Mouse (Mus musculus) regulatory T cell (primary cell): ENCODE measurements around the gene Idua.

Experiments
- in situ Hi-C: fragments of 300-600 bp; cut with MboI, MseI; formaldehyde crosslinking; loops from one replicate; pipeline ENCODE4 v1.15.1; 2025; ENCODE audit warnings: high pct_unique_total_duplicates

Gene Idua

GRCm38 (mm10) chr5:108654444-108654990, 5.6 kb upstream of the Idua start:
- in situ Hi-C loops, result loop anchor here (10.0 kb wide), 1 partner anchor 220 kb away; the partner anchor contains the start of gene Atp5k

GRCm38 (mm10) chr5:108655381-108655780, 4.8 kb upstream of the Idua start:
- in situ Hi-C loops, result loop anchor here (10.0 kb wide), 1 partner anchor 221 kb away; the partner anchor contains the start of gene Atp5k

GRCm38 (mm10) chr5:108655891-108656650, 4.1 kb upstream of the Idua start:
- in situ Hi-C loops, result loop anchor here (10.0 kb wide), 1 partner anchor 221 kb away; the partner anchor contains the start of gene Atp5k

GRCm38 (mm10) chr5:108657406-108657805, 2.7 kb upstream of the Idua start:
- in situ Hi-C loops, result loop anchor here (10.0 kb wide), 1 partner anchor 223 kb away; the partner anchor contains the start of gene Atp5k

GRCm38 (mm10) chr5:108658611-108659010, 1.5 kb upstream of the Idua start:
- in situ Hi-C loops, result loop anchor here (10.0 kb wide), 1 partner anchor 224 kb away; the partner anchor contains the start of gene Atp5k

GRCm38 (mm10) chr5:108660632-108661268, 619 bp downstream of the Idua start:
- in situ Hi-C loops, result no loop called here

- in situ Hi-C loops, result no loop called here
Measured at GRCm38 (mm10) chr5:108662772-108663171, 2.6 kb downstream of the Idua start.

GRCm38 (mm10) chr5:108665066-108665465, 4.9 kb downstream of the Idua start:
- in situ Hi-C loops, result no loop called here

- in situ Hi-C loops, result no loop called here
Measured at GRCm38 (mm10) chr5:108667370-108667769, 7.2 kb downstream of the Idua start.

GRCm38 (mm10) chr5:108668387-108668932, 8.3 kb downstream of the Idua start:
- in situ Hi-C loops, result no loop called here

- in situ Hi-C loops, result no loop called here
Measured at GRCm38 (mm10) chr5:108668977-108669936, 9.1 kb downstream of the Idua start, which contains the start of gene Dgkq. TSS of gene Dgkq (minus strand) at chr5:108669672.

GRCm38 (mm10) chr5:108669986-108670385, 9.9 kb downstream of the Idua start:
- in situ Hi-C loops, result no loop called here

- in situ Hi-C loops, result no loop called here
Measured at GRCm38 (mm10) chr5:108670785-108671184, 10.7 kb downstream of the Idua start.

GRCm38 (mm10) chr5:108671757-108672156, 11.6 kb downstream of the Idua start:
- in situ Hi-C loops, result no loop called here

GRCm38 (mm10) chr5:108674624-108675023, 14.5 kb downstream of the Idua start:
- in situ Hi-C loops, result no loop called here

GRCm38 (mm10) chr5:108675251-108675816, 15.2 kb downstream of the Idua start, which contains the start of gene Slc26a1:
TSS of gene Slc26a1 (minus strand) at chr5:108675569.
- in situ Hi-C loops, result no loop called here

GRCm38 (mm10) chr5:108676772-108677498, 16.8 kb downstream of the Idua start:
- in situ Hi-C loops, result no loop called here

GRCm38 (mm10) chr5:108677605-108678295, 17.6 kb downstream of the Idua start:
- in situ Hi-C loops, result no loop called here

GRCm38 (mm10) chr5:108678296-108678854, 18.2 kb downstream of the Idua start:
- in situ Hi-C loops, result no loop called here
